Mouse (Mus musculus): ENCODE measurements around the gene Selenos. TPM values are rescaled to one million over a fixed set of nuclear protein-coding genes. Genes with fewer than 3 reads are reported as not detected.

Selenos gene
- 101 and 105 TPM in 2 replicates for polyA plus RNA-seq (2015; fragmentation: Nextera tagmentation; extraction: Ambion mirVana)

GRCm38 (mm10) chr7:66079364-66080230 is at the start of gene Selenos:
Gene Selenos (plus strand): TSS chr7:66079649.
- no peaks in the 10 kb centered on the region for H3K27me3 ChIP-seq
- peak within 1 kb of the TSS; percentile 77 for H3K4me2 ChIP-seq
- peak within 1 kb of the TSS; percentile 69 for H3K9ac ChIP-seq
- no peaks in the 10 kb centered on the region for H3K9me3 ChIP-seq
- peaks cover 49% of the 10 kb centered on the region for H3K36me3 ChIP-seq
- peak within 1 kb of the TSS; percentile 83 for H3K4me3 ChIP-seq
- under 1% methylated on average over 65 of the region's 65 CpGs for WGBS
- H3K27ac ChIP-seq: peak within 1 kb of the TSS; percentile 82
- H3K4me1 ChIP-seq: peaks cover 21% of the 10 kb centered on the region
- peak; percentile 100 for ATAC-seq (ENCODE audit: borderline replicate concordance, extremely low read depth, low FRiP score, low TSS enrichment)

GRCm38 (mm10) chr7:66036809-66037208 is 42.6 kb upstream of the Selenos start:
- ATAC-seq (ENCODE audit: borderline replicate concordance, extremely low read depth, low FRiP score, low TSS enrichment): no peak
- H3K27ac ChIP-seq: no peak overlapping the region
- H3K4me1 ChIP-seq: no peaks in the 10 kb centered on the region
- no peak overlapping the region for H3K4me2 ChIP-seq
- H3K9ac ChIP-seq: no peak overlapping the region
- WGBS: 36% methylated on average over 8 of the region's 8 CpGs
- no peaks in the 10 kb centered on the region for H3K9me3 ChIP-seq
- no peaks in the 10 kb centered on the region for H3K36me3 ChIP-seq
- H3K27me3 ChIP-seq: no peaks in the 10 kb centered on the region
- H3K4me3 ChIP-seq: no peak overlapping the region

GRCm38 (mm10) chr7:66038261-66038660 is 41.2 kb upstream of the Selenos start:
- Histone ChIP-seq H3K4me1 (no peaks in the 10 kb centered on the region), H3K27ac (no peak overlapping the region), H3K4me2 (no peak overlapping the region), H3K36me3 (no peaks in the 10 kb centered on the region), H3K9me3 (no peaks in the 10 kb centered on the region), H3K27me3 (no peaks in the 10 kb centered on the region), H3K4me3 (no peak overlapping the region), H3K9ac (no peak overlapping the region)
- ATAC-seq (ENCODE audit: borderline replicate concordance, extremely low read depth, low FRiP score, low TSS enrichment): no peak
- 71% methylated on average over 3 of the region's 3 CpGs for WGBS

GRCm38 (mm10) chr7:66038730-66039129 is 40.7 kb upstream of the Selenos start:
- Histone ChIP-seq H3K4me3 (no peak overlapping the region), H3K4me1 (no peaks in the 10 kb centered on the region), H3K9ac (no peak overlapping the region), H3K36me3 (no peaks in the 10 kb centered on the region), H3K9me3 (no peaks in the 10 kb centered on the region), H3K4me2 (no peak overlapping the region), H3K27ac (no peak overlapping the region), H3K27me3 (no peaks in the 10 kb centered on the region)
- ATAC-seq (ENCODE audit: borderline replicate concordance, extremely low read depth, low FRiP score, low TSS enrichment): no peak
- 80% methylated on average over 11 of the region's 11 CpGs for WGBS

- WGBS: 76% methylated on average over 18 of the region's 18 CpGs
- ATAC-seq (ENCODE audit: borderline replicate concordance, extremely low read depth, low FRiP score, low TSS enrichment): no peak
- Histone ChIP-seq H3K9me3 (no peaks in the 10 kb centered on the region), H3K9ac (no peak overlapping the region), H3K4me1 (no peaks in the 10 kb centered on the region), H3K4me2 (no peak overlapping the region), H3K36me3 (no peaks in the 10 kb centered on the region), H3K27me3 (no peaks in the 10 kb centered on the region), H3K4me3 (no peak overlapping the region), H3K27ac (no peak overlapping the region)
These were observed 39.2 kb upstream of the Selenos start for GRCm38 (mm10) chr7:66040026-66040814.

- Histone ChIP-seq H3K27ac (no peak within 1 kb of the TSS), H3K9me3 (no peaks in the 10 kb centered on the region), H3K36me3 (no peaks in the 10 kb centered on the region), H3K4me1 (no peaks in the 10 kb centered on the region), H3K4me3 (no peak within 1 kb of the TSS), H3K4me2 (no peak within 1 kb of the TSS), H3K27me3 (no peaks in the 10 kb centered on the region), H3K9ac (no peak within 1 kb of the TSS)
- no peak for ATAC-seq (ENCODE audit: borderline replicate concordance, extremely low read depth, low FRiP score, low TSS enrichment)
- WGBS: 62% methylated on average over 10 of the region's 10 CpGs
These were observed 35.6 kb upstream of the Selenos start, which contains the start of gene Gm45213 for GRCm38 (mm10) chr7:66043552-66044459. Gene Gm45213 (plus strand): TSS chr7:66043602.

GRCm38 (mm10) chr7:66044617-66045016 is 34.8 kb upstream of the Selenos start:
- ATAC-seq (ENCODE audit: borderline replicate concordance, extremely low read depth, low FRiP score, low TSS enrichment): no peak
- H3K27me3 ChIP-seq: no peaks in the 10 kb centered on the region
- no peaks in the 10 kb centered on the region for H3K4me1 ChIP-seq
- H3K36me3 ChIP-seq: no peaks in the 10 kb centered on the region
- no peak overlapping the region for H3K9ac ChIP-seq
- H3K4me3 ChIP-seq: no peak overlapping the region
- WGBS: 54% methylated on average over 9 of the region's 9 CpGs
- no peaks in the 10 kb centered on the region for H3K9me3 ChIP-seq
- H3K27ac ChIP-seq: no peak overlapping the region
- no peak overlapping the region for H3K4me2 ChIP-seq

- peak; percentile 35; the same call in 1 of the 2 replicates for ATAC-seq (ENCODE audit: borderline replicate concordance, extremely low read depth, low FRiP score, low TSS enrichment)
- no peak overlapping the region for H3K9ac ChIP-seq
- H3K9me3 ChIP-seq: no peaks in the 10 kb centered on the region
- H3K4me2 ChIP-seq: no peak overlapping the region
- no peaks in the 10 kb centered on the region for H3K27me3 ChIP-seq
- H3K4me1 ChIP-seq: no peaks in the 10 kb centered on the region
- H3K36me3 ChIP-seq: no peaks in the 10 kb centered on the region
- no peak overlapping the region for H3K27ac ChIP-seq
- 51% methylated on average over 17 of the region's 17 CpGs for WGBS
- H3K4me3 ChIP-seq: no peak overlapping the region
These were observed 32.2 kb upstream of the Selenos start for GRCm38 (mm10) chr7:66046921-66047918.

GRCm38 (mm10) chr7:66047975-66048374 is 31.5 kb upstream of the Selenos start:
- Histone ChIP-seq H3K9me3 (no peaks in the 10 kb centered on the region), H3K27me3 (no peaks in the 10 kb centered on the region), H3K4me1 (no peaks in the 10 kb centered on the region), H3K9ac (no peak overlapping the region), H3K36me3 (no peaks in the 10 kb centered on the region), H3K4me3 (no peak overlapping the region), H3K27ac (no peak overlapping the region), H3K4me2 (no peak overlapping the region)
- no peak; the same call in 1 of the 2 replicates for ATAC-seq (ENCODE audit: borderline replicate concordance, extremely low read depth, low FRiP score, low TSS enrichment)
- 75% methylated on average over 4 of the region's 4 CpGs for WGBS

GRCm38 (mm10) chr7:66048446-66049230 is 30.8 kb upstream of the Selenos start:
- 75% methylated on average over 12 of the region's 12 CpGs for WGBS
- Histone ChIP-seq H3K27ac (no peak overlapping the region), H3K27me3 (no peaks in the 10 kb centered on the region), H3K9ac (no peak overlapping the region), H3K4me3 (no peak overlapping the region), H3K36me3 (no peaks in the 10 kb centered on the region), H3K9me3 (no peaks in the 10 kb centered on the region), H3K4me2 (no peak overlapping the region), H3K4me1 (no peaks in the 10 kb centered on the region)
- no peak for ATAC-seq (ENCODE audit: borderline replicate concordance, extremely low read depth, low FRiP score, low TSS enrichment)
